ENCODE assay signal across 11 mouse cellular contexts in the genomic region with DNA sequence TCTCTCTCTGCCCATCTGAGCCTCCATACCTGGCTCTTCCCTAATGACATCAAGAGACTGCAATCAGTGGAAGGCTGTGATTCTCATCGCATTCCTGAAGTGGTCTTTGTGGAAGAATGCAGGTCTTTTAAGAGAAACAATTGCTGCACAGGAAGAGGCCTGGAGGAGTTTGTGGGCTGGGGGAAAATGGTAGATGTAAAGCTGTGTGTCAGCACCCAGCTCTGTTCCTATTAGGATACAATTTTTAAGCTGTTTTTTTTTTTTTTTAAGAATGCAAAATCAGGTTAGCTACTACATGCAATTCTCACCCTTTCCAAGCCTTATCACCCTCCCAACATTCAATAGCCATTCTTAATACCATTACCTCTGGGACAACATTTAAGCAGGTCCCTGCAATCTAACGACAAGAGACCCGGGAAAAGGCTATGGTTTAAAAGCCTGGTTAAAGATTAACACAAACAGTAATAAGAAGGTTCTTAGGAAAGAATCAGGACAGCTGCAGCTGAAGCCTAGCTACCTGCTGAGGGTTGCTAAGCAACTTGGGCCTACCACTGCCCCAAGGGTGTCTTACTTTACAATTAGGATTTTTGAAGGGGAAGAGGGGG. TPM values are rescaled to one million over a fixed set of nuclear protein-coding genes. Genes with fewer than 3 reads are reported as not detected.
DNase-seq lines count a peak whose midpoint lies in the region; ATAC-seq and TF ChIP-seq lines count a peak whose summit lies in the region.
"Had no signal": no experiment of that assay in that cellular context is flagged by ENCODE, and none has a peak within 500 bp of the region (broad histone marks: within the 10 kb centered on the region; RNA-seq: fewer than 3 reads in every experiment).

No protein-coding gene starts in this region.

- no peak for TF ChIP-seq CTCF in hindbrain, postnatal 0 days (IDR thresholded peaks at IDR 0.05; ENCODE audit: low read depth)

- H3K4me2 ChIP-seq in embryonic facial prominence, embryonic 11.5 days (ENCODE audit: low read depth, low read length), result no peak overlapping the region
- H3K4me2 ChIP-seq in hindbrain, postnatal 0 days (ENCODE audit: low read depth, low read length), result no peak overlapping the region
- H3K4me2 ChIP-seq in heart, embryonic 12.5 days, result no peak overlapping the region

- ATAC-seq in embryonic facial prominence, embryonic 11.5 days (replicated peaks; ENCODE audit: insufficient number of reproducible peaks, low FRiP score, low TSS enrichment, low read depth), result peak; percentile 62; the same call in 1 of the 2 replicates
- ATAC-seq in hindbrain, postnatal 0 days, result peak; percentile 79
- ATAC-seq in heart, embryonic 12.5 days (ENCODE audit: insufficient number of reproducible peaks, low FRiP score), result no peak

- H3K4me3 ChIP-seq in embryonic facial prominence, embryonic 11.5 days (ENCODE audit: low read depth, low read length), result no peak overlapping the region
- H3K4me3 ChIP-seq in hindbrain, postnatal 0 days (ENCODE audit: low read length), result no peak overlapping the region
- no peak overlapping the region for H3K4me3 ChIP-seq in midbrain, embryonic 10.5 days
- no peak overlapping the region for H3K4me3 ChIP-seq in heart, embryonic 12.5 days

- H3K27me3 ChIP-seq in embryonic facial prominence, embryonic 11.5 days (ENCODE audit: control insufficient read depth, insufficient read depth, low read length), result no peaks in the 10 kb centered on the region
- no peaks in the 10 kb centered on the region for H3K27me3 ChIP-seq in hindbrain, postnatal 0 days (ENCODE audit: insufficient read depth, low read length)
- H3K27me3 ChIP-seq in midbrain, embryonic 10.5 days (ENCODE audit: low read depth, poor library complexity, severe bottlenecking), result no peaks in the 10 kb centered on the region
- H3K27me3 ChIP-seq in heart, embryonic 12.5 days (replicated peaks), result no peaks in the 10 kb centered on the region

- H3K36me3 ChIP-seq in embryonic facial prominence, embryonic 11.5 days (replicated peaks; ENCODE audit: control insufficient read depth, insufficient read depth, low read depth, low read length), result no peaks in the 10 kb centered on the region
- H3K36me3 ChIP-seq in hindbrain, postnatal 0 days (ENCODE audit: insufficient read depth, low read length), result no peaks in the 10 kb centered on the region
- no peaks in the 10 kb centered on the region for H3K36me3 ChIP-seq in midbrain, embryonic 10.5 days
- H3K36me3 ChIP-seq in heart, embryonic 12.5 days, result no peaks in the 10 kb centered on the region

- H3K9me3 ChIP-seq in embryonic facial prominence, embryonic 11.5 days (replicated peaks; ENCODE audit: control insufficient read depth, low read length), result no peaks in the 10 kb centered on the region
- no peaks in the 10 kb centered on the region for H3K9me3 ChIP-seq in hindbrain, postnatal 0 days (ENCODE audit: low read length)
- no peaks in the 10 kb centered on the region for H3K9me3 ChIP-seq in midbrain, embryonic 10.5 days (replicated peaks)
- H3K9me3 ChIP-seq in heart, embryonic 12.5 days (replicated peaks), result no peaks in the 10 kb centered on the region

- H3K4me1 ChIP-seq in embryonic facial prominence, embryonic 11.5 days (ENCODE audit: control insufficient read depth, insufficient read depth, low read length), result no peaks in the 10 kb centered on the region
- H3K4me1 ChIP-seq in hindbrain, postnatal 0 days (ENCODE audit: insufficient read depth, low read length), result peaks cover 12% of the 10 kb centered on the region; the same call in 1 of the 2 replicates
- peaks cover 36% of the 10 kb centered on the region for H3K4me1 ChIP-seq in midbrain, embryonic 10.5 days
- H3K4me1 ChIP-seq in heart, embryonic 12.5 days (replicated peaks), result peaks cover 9% of the 10 kb centered on the region; the same call in 1 of the 2 replicates

- H3K9ac ChIP-seq in embryonic facial prominence, embryonic 11.5 days (replicated peaks; ENCODE audit: low read length), result no peak overlapping the region
- H3K9ac ChIP-seq in hindbrain, postnatal 0 days (replicated peaks; ENCODE audit: low read length), result no peak overlapping the region
- H3K9ac ChIP-seq in heart, embryonic 12.5 days, result no peak overlapping the region

- peak; percentile 59 for DNase-seq in brain, adult 2 months (ENCODE audit: low read depth, low spot score)
- peak; percentile 55 for DNase-seq in embryonic facial prominence, embryonic 11.5 days (ENCODE audit: low spot score)
- DNase-seq in hindbrain, postnatal 0 days (ENCODE audit: low spot score), result peak; percentile 77
- peak; percentile 38 for DNase-seq in midbrain, embryonic 10.5 days (ENCODE audit: low spot score)
- DNase-seq in testis, postnatal 14 days (ENCODE audit: low spot score), result no peak
- DNase-seq in layer of hippocampus, adult 11-12 months (ENCODE audit: low spot score), result no peak
- no peak for DNase-seq in cerebellum, adult 11 months
- DNase-seq: cerebellum, adult 9-10 months; gastrocnemius, postnatal 36 days; spleen, adult 18-20 months had no signal

- under 1% methylated on average over 3 of the region's 3 CpGs for WGBS in embryonic facial prominence, embryonic 11.5 days
- 6% methylated on average over 3 of the region's 3 CpGs for WGBS in hindbrain, postnatal 0 days
- 0% methylated on average over 3 of the region's 3 CpGs for WGBS in midbrain, embryonic 10.5 days
- 11% methylated on average over 3 of the region's 3 CpGs for WGBS in heart, embryonic 12.5 days

- no peak overlapping the region for H3K27ac ChIP-seq in embryonic facial prominence, embryonic 11.5 days (replicated peaks; ENCODE audit: low read depth, low read length)
- H3K27ac ChIP-seq in hindbrain, postnatal 0 days, result peak overlapping the region; percentile 68; the same call in 1 of the 2 replicates
- peak overlapping the region; percentile 65 for H3K27ac ChIP-seq in midbrain, embryonic 10.5 days (replicated peaks)
- no peak overlapping the region for H3K27ac ChIP-seq in heart, embryonic 12.5 days (ENCODE audit: poor library complexity, severe bottlenecking)

RNA-seq across cellular contexts. Expression of a gene that starts 37.5 kb away (rescaled TPM):
- 2.2 and 3.9 TPM in 2 replicates for polyA plus RNA-seq in embryonic facial prominence, embryonic 11.5 days (2014; fragmentation: Nextera tagmentation; extraction: Ambion mirVana)
- total RNA-seq in hindbrain, postnatal 0 days (2014; rRNA removed), result 0.47 and 1.0 TPM in 2 replicates
- 0.73 and 1.8 TPM in 2 replicates for polyA plus RNA-seq in hindbrain, postnatal 0 days (2015; fragmentation: Nextera tagmentation; extraction: Ambion mirVana)
- polyA plus RNA-seq in midbrain, embryonic 10.5 days (2016; fragmentation: Nextera tagmentation; extraction: Ambion mirVana), result 3.5 and 4.0 TPM in 2 replicates
- polyA plus RNA-seq in heart, embryonic 12.5 days (2016; fragmentation: Nextera tagmentation; extraction: Ambion mirVana), result 1.5 and 1.7 TPM in 2 replicates

Comparison
In these comparisons a context has a peak if more than half of its experiments do, and no peak if none do; other contexts are left out.
1. DNase-seq: peak in brain, adult 2 months (single experiment), embryonic facial prominence, embryonic 11.5 days (single experiment), hindbrain, postnatal 0 days (single experiment) and midbrain, embryonic 10.5 days (single experiment); none in testis, postnatal 14 days (single experiment), layer of hippocampus, adult 11-12 months (single experiment) and cerebellum, adult 11 months (single experiment).
2. H3K27ac ChIP-seq: peak in hindbrain, postnatal 0 days (single experiment) and midbrain, embryonic 10.5 days (single experiment); none in embryonic facial prominence, embryonic 11.5 days (single experiment) and heart, embryonic 12.5 days (single experiment).